Mouse (Mus musculus) hindlimb bud, embryonic 11.5 days (tissue): ENCODE measurements around the gene Gm17657.
"Not testable (repeated sequence)": the region's sequence is repeated elsewhere in the genome, so short reads cannot be mapped to it uniquely, and the experiment has no call there.

ENCODE experiments used
- DNase-seq: peaks from one replicate; pipeline ENCODE4 v3.0.0-alpha.2; 2012; ENCODE audit warnings: low read depth, low spot score; ENCODE audit errors: extremely low spot score

Gene Gm17657

GRCm38 (mm10) chr17:29502005-29502668 lies 47.3 kb downstream of the Gm17657 start:
- DNase-seq: no peak

DNA sequence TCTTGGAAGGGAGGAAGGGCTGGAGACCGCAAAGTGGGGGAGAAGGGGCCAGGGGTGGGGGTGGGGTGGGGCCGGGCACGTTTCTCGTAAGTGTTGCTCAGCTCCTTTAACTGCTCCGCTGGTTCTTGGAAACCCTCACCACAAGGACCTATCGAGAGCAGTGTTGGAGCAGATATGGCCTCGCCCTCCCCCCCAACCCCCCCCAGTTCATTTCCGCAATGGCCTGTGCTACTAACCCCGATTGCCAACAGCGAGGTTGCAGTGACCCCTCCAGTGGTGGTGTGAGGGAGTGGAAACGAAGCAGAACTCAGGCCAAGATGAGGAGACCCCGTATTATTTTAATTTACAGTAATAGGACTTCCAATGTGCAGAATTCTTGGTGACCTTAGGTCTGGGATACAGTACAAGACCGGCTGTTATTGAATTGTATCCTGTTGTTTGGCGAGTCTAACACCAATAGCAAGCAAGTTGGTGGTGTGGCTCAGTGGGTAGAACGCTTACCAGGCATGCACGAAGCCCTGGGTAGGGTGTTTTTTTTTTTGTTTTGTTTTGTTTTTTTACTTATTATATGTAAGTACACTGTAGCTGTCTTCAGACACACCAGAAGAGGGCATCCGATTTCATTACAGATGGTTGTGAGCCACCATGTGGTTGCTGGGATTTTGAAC lies 48.5 kb downstream of the Gm17657 start:
- no peak for DNase-seq

GRCm38 (mm10) chr17:29500243-29500740 lies 49.1 kb downstream of the Gm17657 start:
- no peak for DNase-seq

- DNase-seq: no peak
Measured at GRCm38 (mm10) chr17:29499511-29499910, 49.9 kb downstream of the Gm17657 start.

GRCm38 (mm10) chr17:29498952-29499351 lies 50.5 kb downstream of the Gm17657 start:
- not testable (repeated sequence) for DNase-seq

DNA sequence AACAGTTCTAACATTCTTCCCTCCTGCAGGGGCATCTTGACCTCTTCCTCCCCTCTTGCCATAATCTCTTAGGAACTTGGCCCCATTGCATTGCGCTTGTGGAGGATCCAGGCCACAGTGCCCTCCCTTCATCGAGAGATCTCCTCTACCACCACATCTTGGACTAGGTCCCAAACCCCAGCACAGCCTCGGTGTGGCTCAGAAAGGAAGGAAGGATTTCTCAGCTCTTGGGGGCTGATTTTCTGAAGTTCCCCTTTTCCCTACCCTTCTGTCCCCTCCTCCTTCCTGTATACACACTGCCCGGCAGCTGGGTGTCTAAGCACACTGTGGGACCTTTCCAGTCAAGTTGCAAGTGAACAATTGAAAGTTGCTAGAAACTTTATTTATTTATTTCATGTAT lies 51.4 kb downstream of the Gm17657 start:
- DNase-seq: no peak

DNA sequence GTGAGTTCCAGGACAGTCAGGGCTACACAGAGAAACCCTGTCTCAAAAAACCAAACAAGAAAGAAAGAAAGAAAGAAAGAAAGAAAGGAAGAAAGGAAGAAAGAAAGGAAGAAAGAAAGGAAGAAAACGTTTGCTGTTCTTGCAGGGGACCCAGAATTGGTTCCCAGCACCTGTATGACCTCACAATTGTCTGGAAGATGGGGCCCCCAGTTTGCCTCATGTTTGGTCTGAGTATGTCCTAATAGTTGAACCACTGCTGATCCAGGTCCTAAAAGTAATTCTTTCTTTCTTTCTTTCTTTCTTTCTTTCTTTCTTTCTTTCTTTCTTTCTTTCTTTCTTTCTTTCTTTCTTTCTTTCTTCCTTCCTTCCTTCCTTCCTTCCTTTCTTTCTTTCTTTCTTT lies 52.0 kb downstream of the Gm17657 start:
- DNase-seq: not testable (repeated sequence)

DNA sequence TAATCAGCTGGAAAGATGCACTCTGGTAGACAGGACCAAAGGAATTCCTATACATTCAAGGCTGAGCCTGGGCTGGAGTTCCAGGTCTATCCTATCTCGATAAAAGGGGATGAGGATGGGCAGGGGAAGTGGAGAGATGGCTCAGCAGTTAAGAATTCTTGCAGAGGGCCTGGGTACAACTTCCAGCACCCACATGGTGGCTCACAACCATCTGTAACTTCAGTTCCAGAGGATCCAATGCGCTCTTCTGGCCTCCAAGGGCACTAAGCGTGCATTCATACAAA lies 52.4 kb downstream of the Gm17657 start:
- DNase-seq: no peak

DNA sequence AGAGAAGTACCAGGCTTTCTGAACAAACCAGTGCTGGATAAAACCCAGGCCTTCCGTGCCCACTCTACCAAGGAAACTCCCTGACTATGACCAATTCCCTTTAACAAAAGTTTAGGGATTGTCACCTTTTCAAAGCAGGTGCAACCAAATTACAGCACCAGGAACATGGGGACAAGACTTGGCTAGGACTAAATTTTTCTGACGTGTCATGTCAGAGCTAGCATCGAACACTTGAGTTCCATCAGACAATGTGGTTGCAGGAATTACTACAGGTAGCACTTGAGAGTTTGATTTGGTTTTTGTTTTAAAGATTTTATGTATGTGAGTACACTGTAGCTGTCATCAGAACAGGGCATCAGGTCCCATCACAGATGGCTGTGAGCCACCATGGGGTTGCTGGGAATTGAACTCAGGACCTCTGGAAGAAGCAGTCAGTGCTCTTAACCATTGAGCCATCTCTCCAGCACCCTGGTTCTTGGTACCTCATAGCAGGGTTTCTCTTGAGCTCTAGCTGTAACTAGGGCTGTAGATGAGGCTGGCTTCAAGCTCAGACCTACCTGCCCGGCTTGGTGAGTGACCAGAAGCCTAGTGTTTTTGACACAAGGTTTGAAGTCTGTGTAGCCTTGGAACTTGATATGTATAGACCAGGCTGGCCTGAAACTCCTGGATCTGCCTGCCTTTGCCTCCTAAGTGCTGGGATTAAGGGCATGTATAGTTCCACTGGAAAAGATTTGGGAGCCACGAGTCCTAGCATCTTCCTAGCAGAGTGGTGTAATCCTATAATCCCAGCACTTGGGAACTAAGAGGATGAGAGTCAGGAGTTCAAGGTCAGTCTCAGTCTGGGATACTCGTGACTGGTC lies 53.0 kb downstream of the Gm17657 start:
- DNase-seq: no peak

- no peak for DNase-seq
Measured at GRCm38 (mm10) chr17:29494732-29495076, 54.7 kb downstream of the Gm17657 start.

DNA sequence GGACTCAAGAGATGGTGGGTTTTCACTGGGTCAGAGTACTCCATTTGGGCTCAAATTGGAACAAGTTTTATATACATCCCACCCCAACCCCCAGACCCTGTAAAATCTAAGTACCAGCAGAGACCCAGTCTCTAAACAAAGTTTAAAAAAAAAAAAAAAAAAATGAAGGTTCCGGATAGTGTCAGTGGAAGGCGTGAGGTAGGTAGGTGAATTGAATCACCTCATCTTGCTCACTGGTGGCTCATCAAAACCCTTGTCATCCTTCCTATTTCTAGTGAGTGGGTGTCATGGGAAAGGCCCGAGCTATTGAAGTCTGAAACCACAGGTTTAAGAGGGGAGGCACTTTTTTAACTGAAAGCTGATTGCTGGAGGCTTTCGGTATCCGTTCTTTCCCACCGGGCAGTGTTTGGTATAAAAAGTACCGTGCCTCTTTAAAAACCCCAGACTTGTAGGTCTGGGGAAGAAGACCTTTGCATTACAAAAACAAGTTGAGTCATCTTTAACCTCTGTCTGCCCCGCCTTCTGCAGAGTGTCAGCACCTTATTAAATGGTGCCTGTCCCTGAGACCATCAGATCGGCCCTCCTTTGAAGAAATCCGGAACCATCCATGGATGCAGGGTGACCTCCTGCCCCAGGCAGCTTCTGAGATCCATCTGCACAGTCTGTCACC lies 55.2 kb downstream of the Gm17657 start:
- DNase-seq: no peak

GRCm38 (mm10) chr17:29493461-29493980 lies 55.9 kb downstream of the Gm17657 start:
- DNase-seq: no peak

DNA sequence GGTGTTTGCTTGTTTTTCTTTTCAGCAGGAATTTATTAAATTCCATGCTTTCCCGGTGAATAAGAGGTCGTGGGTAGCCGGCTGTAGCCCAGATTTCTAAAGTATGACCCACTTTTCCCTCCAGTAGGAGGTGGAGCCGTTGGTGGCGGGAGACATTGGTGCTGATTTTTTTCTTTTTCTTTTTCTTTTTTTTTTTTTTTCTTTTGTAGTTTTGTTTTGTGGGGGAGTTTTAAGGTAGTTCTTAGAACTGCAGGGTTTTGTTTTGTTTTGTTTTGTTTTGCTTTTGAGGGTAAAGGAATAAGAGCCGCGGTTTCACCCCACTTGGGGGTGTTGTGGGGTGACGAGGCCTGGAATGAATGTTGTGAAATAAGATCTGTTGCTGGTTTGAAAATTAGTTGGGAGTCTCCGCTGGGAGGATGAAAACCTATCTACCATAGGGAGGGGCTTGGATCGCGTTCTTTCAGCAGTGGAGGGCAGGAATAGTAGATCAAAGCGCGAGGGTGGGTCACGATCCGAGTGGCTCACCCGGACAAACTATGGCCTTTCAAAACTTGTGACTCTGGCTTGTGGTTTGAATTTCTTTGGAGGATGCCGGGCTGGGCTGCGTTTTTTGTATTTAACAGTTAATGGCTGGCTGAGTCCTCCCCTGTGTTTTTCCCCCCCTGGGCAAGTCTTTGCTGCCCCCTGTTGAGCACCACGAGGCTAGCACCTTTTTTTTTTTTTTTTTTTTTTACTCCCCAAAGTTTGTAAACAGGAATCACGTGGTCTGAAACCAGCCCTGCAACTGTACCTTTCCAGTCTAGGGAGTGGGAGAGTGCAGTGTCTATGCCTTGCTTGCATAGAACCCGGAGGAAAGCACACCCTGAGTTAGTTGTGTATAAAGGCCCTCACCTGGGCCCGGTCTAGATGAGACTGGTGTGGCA lies 56.9 kb downstream of the Gm17657 start:
- peak; percentile 68 for DNase-seq

DNA sequence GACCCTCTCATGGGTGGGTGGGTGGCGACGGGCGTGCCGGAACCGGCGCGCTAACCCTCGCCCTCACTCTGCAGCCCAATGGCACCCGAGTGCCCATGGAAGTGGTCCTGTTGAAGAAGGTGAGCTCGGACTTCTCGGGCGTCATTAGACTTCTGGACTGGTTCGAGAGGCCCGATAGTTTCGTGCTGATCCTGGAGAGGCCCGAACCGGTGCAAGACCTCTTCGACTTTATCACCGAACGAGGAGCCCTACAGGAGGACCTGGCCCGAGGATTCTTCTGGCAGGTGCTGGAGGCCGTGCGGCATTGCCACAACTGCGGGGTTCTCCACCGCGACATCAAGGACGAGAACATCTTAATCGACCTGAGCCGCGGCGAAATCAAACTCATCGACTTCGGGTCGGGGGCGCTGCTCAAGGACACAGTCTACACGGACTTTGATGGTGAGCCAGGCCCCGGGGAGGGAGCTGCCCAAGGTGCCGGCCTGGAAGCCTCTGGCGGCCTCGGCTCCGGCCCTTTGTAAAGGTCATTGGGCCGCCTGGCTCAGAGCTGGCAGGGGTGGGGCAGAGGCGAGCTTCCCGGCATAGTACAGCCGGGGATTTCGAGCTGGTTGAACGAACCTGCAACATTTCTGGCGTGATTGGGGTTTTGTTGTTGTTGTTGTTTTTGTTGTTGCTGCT lies 57.7 kb downstream of the Gm17657 start:
- no peak for DNase-seq

- DNase-seq: no peak
Measured at GRCm38 (mm10) chr17:29490713-29491581, 58.5 kb downstream of the Gm17657 start, which contains the start of gene Pim1. Gene Pim1, plus strand, starts transcription at chr17:29490753.

DNA sequence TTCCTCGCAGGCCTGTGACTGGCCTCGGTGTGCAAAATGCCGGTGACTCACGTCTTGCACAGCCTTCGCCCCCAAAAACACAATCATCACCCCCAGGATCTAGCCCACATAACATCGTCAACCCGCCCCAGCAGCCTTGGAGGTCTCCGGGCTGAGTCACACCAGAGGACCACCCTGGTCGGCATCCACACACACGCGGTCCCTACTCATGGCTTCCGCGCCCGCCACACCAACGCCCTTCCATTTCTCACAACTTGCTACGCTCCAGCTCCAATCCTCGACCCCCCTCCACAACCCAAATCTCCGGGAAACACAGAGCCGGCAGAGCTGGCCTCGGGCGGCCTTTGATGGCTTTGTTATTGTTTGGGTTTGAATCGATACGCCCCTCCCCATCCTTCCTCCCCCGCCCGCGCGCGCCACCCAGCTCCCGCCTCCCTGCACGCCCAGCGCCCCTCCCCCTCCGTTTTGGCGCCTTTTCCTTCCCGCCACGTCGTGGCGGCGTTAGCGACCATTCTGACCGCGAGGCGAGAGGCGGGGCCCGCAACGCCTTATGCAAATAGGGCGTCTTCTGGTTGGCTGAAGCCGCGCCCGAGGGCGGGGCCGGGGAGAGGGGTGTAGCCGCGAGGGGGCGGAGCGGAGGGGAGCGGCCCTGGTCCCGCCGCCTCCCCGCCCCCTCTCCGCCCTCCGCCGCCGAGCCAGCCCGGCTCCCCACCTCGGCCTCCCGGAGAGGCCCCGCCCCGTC lies 59.3 kb downstream of the Gm17657 start:
- peak; percentile 90 for DNase-seq

GRCm38 (mm10) chr17:29488978-29489970 lies 60.2 kb downstream of the Gm17657 start:
- DNase-seq: no peak
